Mouse (Mus musculus) cerebellum, adult 18-20 months (tissue): Measurements from ENCODE around the gene Plekhg2.

ENCODE experiments used
- DNase-seq, 2 experiments: peaks; one replicate each; pipeline ENCODE4 v3.0.0; 2021

Gene Plekhg2

DNA sequence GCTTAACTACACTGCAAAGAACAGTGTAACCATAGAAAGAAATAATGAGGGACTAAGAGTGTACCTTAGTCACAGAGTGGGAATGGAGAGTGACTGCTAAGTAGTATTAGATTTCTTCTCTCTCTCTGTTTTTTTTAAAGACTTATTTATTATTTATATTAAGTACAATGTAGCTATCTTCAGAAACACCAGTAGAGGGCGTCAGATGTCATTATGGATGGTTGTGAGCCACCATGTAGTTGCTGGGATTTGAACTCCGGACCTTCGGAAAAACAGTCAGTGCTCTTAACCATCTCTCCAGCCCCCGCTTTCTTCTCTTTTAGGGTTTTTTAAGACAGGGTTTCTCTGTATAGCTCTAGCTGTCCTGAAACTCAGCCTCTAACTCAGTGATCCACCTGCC, 45.9 kb downstream of the Plekhg2 start:
- DNase-seq = no peak

DNA sequence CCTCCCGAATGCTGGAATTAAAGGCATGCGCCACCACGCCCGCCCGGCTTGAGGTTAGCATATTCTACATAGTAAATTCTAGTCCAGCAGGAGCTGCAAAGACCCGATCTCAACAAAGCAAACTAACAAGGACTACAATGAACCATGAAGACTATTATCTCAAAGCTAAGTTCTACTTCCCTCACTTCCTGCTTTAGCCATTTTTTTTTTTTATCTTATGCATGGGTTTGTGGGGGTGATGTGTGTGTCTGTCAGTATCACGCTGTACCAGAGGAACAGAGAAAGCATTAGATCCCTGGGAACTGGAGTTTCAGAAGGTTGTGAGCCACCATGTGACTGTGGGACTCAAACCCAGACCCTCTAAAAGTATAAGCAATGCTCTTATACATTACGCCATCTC, 47.1 kb downstream of the Plekhg2 start:
- DNase-seq = no peak

DNA sequence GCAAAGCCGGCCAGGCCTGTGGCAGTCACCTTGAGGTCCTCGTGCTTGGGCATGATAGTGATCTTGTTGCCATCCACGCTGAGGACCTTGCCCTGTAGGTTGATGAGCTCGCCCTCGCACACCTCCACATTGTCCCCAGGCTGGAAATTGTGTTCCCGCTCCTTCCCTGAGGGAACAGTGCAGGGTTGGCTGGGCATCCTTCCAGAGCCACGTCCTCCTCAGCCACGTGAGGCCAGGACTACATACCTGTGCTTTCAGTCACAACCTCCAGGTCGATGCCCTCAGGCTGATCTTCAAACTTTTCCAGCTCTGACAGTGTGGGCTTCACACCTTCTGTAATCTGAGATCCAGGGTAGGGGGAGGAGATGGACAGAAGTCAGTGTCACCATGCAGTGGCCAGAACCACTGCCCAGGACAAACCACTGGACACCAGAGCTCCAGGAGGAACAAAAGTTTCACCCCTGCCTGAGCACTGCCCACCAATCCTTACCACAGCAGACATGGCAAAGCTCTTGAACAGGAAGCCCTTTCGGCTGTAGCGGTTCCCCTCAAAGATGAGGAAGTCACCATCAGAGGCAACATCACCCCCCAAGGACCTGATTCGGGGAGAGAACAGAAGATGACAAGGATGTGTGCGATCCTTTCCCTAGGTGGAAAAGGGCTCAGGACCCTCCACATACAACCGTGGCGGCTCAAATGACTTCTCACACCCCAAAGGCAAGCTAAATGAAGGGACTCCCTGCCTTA, 50.3 kb downstream of the Plekhg2 start:
- DNase-seq = no peak

DNA sequence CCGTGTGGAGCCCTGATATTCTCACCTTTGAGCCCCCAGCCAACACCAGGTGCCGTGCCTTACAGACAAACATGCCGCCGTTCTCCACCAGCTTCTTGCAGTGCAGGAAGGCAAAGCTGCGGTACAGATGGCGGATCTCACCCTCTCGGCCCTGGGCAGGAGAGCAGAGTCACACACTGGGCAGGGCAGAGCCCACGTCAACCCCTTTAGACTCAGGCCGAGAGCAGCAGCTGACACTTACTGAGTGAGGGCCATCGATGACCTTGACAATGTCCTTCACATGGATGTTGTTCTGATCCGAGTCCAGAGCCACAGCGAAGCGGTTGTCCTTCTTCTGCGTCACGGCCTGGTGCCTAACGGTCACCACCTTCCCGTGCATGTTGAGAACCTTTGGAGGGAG, 53.7 kb downstream of the Plekhg2 start:
- no peak for DNase-seq

- DNase-seq = no peak
Measured at GRCm38 (mm10) chr7:28318036-28318435, 54.4 kb downstream of the Plekhg2 start.

DNA sequence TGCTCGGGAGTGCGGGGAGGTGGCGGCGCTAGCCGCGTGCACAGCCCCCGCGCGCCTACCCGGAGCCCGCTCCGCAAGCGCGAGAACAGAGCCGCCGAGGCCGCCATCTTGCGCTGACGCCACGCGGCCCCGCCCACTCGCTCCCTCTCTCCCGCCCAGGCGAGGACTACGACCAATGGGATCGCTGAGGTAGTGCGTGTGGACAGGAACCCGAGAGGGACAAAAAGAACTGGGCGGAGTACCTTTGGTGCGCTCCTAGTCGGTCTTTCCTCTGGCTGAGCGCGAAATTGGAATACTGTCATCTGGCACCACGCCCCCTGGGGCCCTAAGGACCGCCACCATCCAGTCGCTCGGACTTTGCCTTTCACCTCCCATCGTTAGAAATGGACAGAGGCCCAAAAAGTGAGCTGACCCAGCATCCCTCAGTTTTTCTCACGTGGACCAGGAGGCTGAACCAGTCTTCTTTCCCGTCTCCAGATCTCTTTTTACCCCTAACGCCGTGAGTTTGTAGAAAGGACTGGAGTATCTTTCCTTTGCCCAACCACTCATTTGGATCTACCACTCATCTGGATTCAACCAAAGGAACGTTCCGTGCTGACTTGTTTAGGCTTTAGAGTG, 60.4 kb downstream of the Plekhg2 start, which contains the start of gene Timm50:
Gene Timm50, minus strand, starts transcription at position 147 of the 618 bp plus-strand sequence.
- peak; percentile 98 to 99 for DNase-seq

DNA sequence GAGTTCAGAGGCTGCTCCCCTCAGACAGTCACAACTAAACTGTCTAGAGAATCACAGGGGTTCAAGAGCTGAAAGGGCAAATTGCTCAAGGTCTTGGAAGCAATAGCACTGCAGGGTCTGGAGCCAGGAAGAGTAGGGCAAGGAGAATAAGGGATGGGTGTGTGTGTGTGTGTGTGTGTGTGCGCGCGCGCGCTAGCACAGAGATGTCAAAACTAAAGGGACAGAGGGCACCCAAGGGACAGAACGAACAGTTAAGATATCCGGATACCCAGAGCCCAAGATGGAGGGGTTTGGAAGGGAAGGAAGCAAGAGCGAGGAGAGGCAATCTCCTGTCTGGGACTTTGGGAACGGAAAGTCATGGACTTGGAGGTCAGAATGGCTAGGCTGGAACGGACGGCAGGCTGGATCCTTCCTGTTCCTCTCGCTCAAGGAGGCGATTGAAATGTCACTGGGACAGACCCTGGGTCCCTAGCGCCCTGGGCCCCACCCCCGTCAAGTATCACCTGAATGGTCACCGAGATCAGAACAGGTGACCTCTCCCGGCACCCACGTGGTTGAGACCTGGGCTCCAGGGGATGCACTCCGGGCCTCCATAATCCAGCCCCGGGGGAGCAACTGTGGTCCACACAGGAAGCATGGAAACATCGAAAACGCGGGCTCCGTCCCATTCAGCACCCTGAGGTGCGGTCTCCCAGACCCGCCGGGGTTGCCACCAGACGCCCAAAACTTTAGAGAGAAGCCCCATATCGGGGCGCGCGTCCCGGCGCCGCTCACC, 61.1 kb downstream of the Plekhg2 start:
- DNase-seq = peak in 1 of 2 experiments; percentile 47

GRCm38 (mm10) chr7:28309737-28310136, 62.7 kb downstream of the Plekhg2 start:
- no peak for DNase-seq
